Mouse (Mus musculus) splenic B cell, adult 2 months (primary cell): Measurements from ENCODE around the gene Npr1.
A peak's percentile ranks its signal among the peaks of the same experiment; 100 is the strongest.

ENCODE experiments used
- DNase-seq: peaks from one replicate; pipeline ENCODE4 v3.0.0-alpha.2; 2011; ENCODE audit warnings: low read depth, low spot score
- H3K27me3 ChIP-seq: 2 replicates; pipeline ENCODE4 v1.6.1; 2012; ENCODE audit warnings: mild to moderate bottlenecking, low read length, moderate library complexity, mixed read lengths; ENCODE audit not compliant: control insufficient read depth, poor library complexity, insufficient read depth, severe bottlenecking
- H3K36me3 ChIP-seq: 2 replicates; pipeline ENCODE4 v1.6.1; 2012; ENCODE audit warnings: mild to moderate bottlenecking, low read length, moderate library complexity, mixed read lengths; ENCODE audit not compliant: control insufficient read depth, poor library complexity, insufficient read depth, severe bottlenecking

The Npr1 gene

GRCm38 (mm10) chr3:90495850-90496525, 30.3 kb upstream of the Npr1 start:
- no peak for DNase-seq
- Histone ChIP-seq H3K36me3 (peaks cover 11% of the 10 kb centered on the region), H3K27me3 (no peaks in the 10 kb centered on the region)

DNA sequence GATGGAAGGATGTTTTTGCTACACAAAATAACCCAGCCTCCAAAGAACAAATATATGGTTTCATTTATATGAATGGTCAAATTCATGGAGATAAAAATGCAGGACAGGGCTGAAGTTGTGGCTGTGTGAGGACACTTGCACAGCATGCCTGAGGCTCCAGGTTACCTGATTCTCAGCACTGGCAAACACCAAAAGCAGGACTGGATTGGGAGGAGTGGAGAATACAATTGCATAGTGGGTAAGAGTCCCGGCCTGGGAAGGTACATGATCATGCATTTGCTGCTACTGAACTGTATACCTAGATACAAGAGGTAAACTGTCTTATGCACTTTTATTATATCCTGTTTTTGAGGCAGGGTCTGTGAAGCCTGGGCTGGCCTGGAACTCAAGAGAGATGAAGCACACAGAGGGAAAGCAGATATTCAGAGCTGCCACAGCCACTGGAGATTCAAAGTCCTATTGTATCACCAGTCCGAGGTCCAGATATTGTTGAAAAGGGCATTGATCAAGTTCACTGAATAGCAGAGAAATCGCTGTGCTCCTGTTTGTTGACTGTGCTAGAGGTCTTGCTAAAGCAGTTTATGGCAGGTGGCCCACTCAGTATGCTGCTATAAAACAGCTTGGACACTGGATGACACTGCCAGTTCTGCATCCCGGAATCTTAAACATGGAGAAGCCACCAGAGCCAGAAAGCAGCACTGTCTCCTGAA, 28.3 kb upstream of the Npr1 start:
- no peak for DNase-seq
- peaks cover 10% of the 10 kb centered on the region for H3K36me3 ChIP-seq
- no peaks in the 10 kb centered on the region for H3K27me3 ChIP-seq

DNA sequence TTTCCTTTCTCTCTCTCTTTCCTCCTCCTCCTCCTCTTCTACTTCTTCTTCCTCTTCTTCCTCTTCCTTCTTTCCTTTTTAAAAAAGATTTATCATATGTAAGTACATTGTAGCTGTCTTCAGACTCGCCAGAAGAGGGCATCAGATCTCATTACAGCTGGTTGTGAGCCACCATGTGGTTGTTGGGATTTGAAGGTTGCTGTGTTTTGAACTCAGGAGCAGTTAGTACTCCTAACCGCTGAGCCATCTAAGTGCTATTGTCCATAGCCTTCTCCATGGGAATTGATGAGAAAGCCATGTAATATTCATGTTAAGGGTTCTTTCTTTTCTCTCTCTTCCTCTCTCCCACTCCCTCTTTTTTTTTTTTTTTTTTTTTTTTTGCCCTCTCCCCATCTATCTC, 25.7 kb upstream of the Npr1 start:
- peak; percentile 71 for DNase-seq
- Histone ChIP-seq H3K36me3 (peaks cover 4% of the 10 kb centered on the region; the same call in 1 of the 2 replicates), H3K27me3 (no peaks in the 10 kb centered on the region)

DNA sequence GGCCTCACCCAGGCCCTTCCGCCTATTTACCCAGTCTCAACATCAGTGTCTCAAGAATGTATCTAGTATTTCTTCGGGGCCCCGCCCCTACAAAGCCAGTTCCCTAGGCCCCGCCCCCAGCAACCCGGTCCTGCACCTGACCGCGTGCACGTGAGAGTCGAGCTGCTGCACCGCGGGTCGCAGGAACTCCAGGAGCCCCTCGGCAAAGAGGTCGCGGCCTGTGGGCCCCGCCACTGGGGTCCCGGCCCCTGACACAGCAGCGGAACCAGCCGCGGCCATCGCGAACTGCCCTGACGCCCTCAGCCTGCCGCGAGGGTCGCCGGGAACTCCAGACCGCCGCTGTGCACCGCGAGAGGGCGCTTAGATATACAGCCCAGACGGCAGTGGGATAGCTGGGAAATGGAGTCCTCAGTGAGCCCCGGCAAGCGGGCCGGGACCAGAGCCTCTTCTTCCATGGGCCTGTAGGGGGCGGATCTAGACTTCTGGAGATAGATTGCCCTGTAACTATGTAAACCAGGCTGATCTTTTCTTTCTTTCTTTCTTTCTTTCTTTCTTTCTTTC, 25.1 kb upstream of the Npr1 start, which contains the start of gene Snapin:
Snapin (minus strand) TSS at position 338 of the 561 bp plus-strand sequence.
- peaks cover 4% of the 10 kb centered on the region; the same call in 1 of the 2 replicates for H3K36me3 ChIP-seq
- peak; percentile 97 for DNase-seq
- H3K27me3 ChIP-seq = no peaks in the 10 kb centered on the region

DNA sequence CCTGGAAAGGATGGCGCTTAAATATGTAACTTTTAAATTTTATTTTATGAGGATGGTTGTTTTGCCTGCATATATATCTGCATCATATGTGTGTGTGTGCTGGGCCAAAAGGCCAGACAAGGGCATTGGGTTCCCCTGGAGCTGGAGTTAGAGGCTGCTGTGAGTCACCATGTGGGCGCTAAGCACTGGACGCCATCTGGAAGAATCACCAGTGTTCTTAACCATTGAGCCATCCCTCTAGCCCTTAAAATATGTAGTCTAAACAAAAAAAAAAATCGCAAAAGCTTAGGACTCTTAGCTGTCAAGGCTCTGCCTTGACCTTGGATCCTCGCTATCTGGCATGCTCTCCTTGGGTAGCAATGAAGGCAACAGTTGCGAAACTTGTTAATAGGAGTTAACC, 22.9 kb upstream of the Npr1 start:
- DNase-seq = no peak
- Histone ChIP-seq H3K27me3 (no peaks in the 10 kb centered on the region), H3K36me3 (peaks cover 4% of the 10 kb centered on the region; the same call in 1 of the 2 replicates)

DNA sequence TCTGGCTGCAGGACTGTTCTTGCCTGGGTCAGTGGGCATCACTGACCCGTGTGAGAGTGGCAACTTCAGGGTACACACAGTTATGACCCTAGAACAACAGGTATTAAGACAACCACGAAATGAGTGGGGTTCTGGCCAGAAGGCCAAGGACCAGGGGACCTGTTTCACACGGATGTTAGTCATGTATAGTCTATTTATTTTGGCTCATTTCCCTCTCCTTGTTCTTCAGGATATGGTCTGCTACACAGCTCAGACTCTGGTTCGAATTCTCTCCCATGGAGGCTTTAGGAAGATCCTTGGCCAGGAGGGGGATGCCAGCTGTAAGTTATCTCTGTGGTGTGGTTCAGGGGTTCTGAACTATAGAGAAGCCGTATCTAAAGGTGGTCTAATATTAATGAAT, 21.3 kb upstream of the Npr1 start:
- DNase-seq = no peak
- Histone ChIP-seq H3K27me3 (no peaks in the 10 kb centered on the region), H3K36me3 (peaks cover 8% of the 10 kb centered on the region)

- DNase-seq = peak; percentile 99
- H3K27me3 ChIP-seq = no peaks in the 10 kb centered on the region
- no peaks in the 10 kb centered on the region for H3K36me3 ChIP-seq
Measured at GRCm38 (mm10) chr3:90475831-90476611, 10.4 kb upstream of the Npr1 start, which contains the start of gene Ilf2. Gene Ilf2 (plus strand): TSS chr3:90476126.

GRCm38 (mm10) chr3:90475151-90475830, 9.6 kb upstream of the Npr1 start:
- DNase-seq = no peak
- no peaks in the 10 kb centered on the region for H3K27me3 ChIP-seq
- no peaks in the 10 kb centered on the region for H3K36me3 ChIP-seq

DNA sequence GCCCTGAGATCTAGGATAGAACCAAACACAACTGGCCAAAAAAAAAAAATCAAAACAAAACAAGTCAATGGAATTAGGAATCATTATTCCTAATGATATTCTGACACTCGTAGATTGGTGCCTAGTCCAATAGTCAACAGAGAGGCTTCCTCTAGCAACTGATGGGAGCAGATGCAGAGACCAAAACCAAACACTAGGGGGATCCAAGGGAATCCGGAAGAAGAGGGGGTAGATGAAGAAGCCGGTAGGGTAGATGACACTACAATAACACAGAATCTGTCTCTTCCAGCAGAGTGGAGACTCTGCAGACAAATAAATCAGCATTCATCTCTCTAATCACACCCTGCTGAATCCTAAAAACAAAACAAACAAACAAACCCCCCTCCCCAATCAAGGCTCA, 6.5 kb upstream of the Npr1 start:
- Histone ChIP-seq H3K27me3 (no peaks in the 10 kb centered on the region), H3K36me3 (no peaks in the 10 kb centered on the region)
- peak; percentile 86 for DNase-seq

- no peak for DNase-seq
- Histone ChIP-seq H3K27me3 (peaks cover 4% of the 10 kb centered on the region; the same call in 1 of the 2 replicates), H3K36me3 (no peaks in the 10 kb centered on the region)
Measured at GRCm38 (mm10) chr3:90467618-90468300, 2.1 kb upstream of the Npr1 start.

DNA sequence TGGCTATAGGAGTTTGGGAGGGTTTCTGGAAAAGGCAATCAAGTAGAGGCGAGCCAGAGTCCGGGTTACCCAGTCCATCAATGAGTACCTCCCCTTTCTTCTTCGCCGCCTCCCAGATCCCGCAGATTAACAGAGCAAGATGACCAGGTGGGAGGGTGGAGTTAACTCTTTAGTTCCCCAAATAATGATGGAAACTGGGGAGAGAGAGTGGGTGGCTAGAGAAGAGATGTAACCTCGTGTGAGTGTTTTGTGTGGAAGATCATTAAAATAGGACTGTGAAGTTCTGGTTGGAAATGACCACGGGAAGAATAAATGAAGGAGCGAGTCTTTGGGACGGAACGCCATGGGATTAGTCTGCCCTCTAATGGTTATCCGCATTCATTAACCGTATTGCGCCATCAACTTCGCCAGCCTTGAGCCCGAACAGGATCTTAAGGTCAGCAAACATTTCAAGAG, 673 bp upstream of the Npr1 start:
- DNase-seq = peak; percentile 52
- Histone ChIP-seq H3K27me3 (peaks cover 4% of the 10 kb centered on the region; the same call in 1 of the 2 replicates), H3K36me3 (no peaks in the 10 kb centered on the region)

- Histone ChIP-seq H3K27me3 (peaks cover 4% of the 10 kb centered on the region; the same call in 1 of the 2 replicates), H3K36me3 (no peaks in the 10 kb centered on the region)
- DNase-seq = peak; percentile 45
Measured at GRCm38 (mm10) chr3:90465081-90465685, 483 bp downstream of the Npr1 start.

GRCm38 (mm10) chr3:90464552-90465080, 1.1 kb downstream of the Npr1 start:
- H3K27me3 ChIP-seq = peaks cover 4% of the 10 kb centered on the region; the same call in 1 of the 2 replicates
- no peak for DNase-seq
- no peaks in the 10 kb centered on the region for H3K36me3 ChIP-seq
